Mouse (Mus musculus) brown adipose tissue, adult 24 weeks (tissue): ENCODE results near the gene Pgm2. TPM values are rescaled to one million over a fixed set of nuclear protein-coding genes. Genes with fewer than 3 reads are reported as not detected.

Experiments
- H3K27ac ChIP-seq: fragments of 200-500 bp; replicated peaks from 2 replicates; pipeline ENCODE4 v1.5.1; 2012; ENCODE audit warnings: low read depth, mild to moderate bottlenecking, low read length
- H3K4me1 ChIP-seq: fragments of 200-500 bp; 2 replicates; pipeline ENCODE4 v1.6.1; 2012; ENCODE audit warnings: low read length, mixed read lengths; ENCODE audit not compliant: control insufficient read depth, insufficient read depth, insufficient read length
- H3K4me3 ChIP-seq: fragments of 200-500 bp; 2 replicates; pipeline ENCODE4 v1.5.1; 2012; ENCODE audit warnings: low read depth, mild to moderate bottlenecking, low read length, moderate library complexity; ENCODE audit not compliant: insufficient read depth
- polyA plus RNA-seq: library from polyadenylated mRNA; stranded (reverse); fragments of >200 nt; gene quantifications from 2 replicates; pipeline ENCODE4 v1.2.4, GENCODE M21; 2012; ENCODE audit not compliant: missing spikeins, insufficient read depth, insufficient read length

Pgm2 gene
- polyA plus RNA-seq, 1 experiment = 6.3 TPM

DNA sequence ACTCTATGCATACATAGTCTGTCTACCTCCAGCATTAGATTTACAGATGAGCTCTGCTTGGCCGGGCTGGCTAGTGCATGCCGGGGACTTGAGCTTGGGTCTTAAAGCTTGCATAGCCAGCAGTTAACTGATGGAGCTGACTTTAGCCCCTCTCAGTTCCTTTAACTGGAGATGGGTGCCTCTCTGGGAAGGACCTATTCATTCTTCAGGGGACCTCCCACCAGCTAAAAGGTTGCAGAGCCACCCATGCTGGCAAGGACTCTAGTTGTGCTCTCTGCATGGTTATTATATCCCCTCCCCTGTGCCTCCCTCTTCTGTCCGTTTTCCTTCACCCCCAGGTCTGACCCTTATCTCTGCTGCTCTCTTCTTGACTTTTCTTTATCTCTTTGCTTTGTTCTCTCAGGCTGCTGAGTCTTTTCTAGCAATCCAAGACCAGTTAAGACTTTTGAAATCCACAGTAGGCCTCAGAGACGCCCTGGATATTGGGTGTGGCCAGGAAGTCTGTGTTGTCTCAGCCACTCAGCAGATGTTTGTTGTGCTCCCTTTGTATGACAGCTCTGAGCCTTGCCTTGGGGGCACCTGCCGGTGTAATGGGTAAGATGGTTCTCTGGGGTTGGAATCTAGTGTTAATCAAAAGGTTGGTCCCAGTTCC is 2.7 kb downstream of the Pgm2 start:
- Histone ChIP-seq H3K4me1 (peaks cover 6% of the 10 kb centered on the region; the same call in 1 of the 2 replicates), H3K27ac (no peak overlapping the region), H3K4me3 (no peak overlapping the region)

DNA sequence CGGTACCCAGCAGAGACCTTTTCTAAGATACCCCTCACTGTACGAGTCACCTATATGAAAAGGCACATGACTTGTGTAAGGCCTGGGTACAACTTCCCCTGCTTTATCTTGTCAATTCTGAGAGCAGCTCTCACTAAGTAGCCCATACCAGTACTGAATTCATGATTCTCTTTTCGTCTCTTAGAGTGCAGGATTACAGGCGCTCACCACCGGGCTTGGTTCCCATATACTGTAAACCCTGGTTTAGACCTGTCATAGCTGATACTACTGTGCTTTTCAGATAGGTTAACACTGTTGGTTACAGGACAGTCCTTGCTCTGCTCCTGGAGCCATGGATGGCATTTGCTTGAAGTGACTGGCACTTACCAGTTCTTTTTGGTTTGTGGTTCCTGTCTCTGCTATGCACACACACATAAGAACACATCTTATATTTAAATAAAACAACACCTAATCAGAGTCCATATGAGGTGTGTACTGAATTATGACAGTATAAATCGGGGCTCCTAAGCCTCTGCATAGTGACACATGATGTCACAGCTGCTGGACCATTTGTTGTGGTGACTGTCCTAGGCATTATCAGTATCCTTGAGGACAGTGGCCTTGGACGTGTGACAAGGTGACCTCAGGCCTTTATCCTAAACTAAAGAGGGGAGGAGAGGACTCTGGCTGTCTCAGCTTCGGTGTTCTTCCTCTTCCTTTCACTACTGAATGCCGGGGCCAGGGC is 9.4 kb downstream of the Pgm2 start:
- Histone ChIP-seq H3K27ac (no peak overlapping the region), H3K4me3 (no peak overlapping the region), H3K4me1 (no peaks in the 10 kb centered on the region)

DNA sequence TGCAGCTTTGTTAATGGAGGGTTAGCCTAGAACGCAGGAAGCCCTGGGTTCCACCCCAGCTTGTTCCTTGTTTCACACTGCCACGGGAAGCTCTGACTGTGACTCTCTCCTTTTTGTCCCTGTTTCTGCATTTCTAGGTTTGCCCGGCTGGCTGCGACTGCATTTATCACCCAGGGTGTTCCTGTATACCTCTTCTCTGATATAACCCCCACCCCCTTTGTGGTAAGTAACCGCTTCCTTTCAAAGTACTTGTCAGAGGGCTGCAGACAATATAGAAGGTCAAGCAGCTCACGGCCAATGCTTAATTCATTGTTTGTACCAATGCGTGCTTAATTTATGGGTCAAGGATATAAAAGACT is 9.9 kb downstream of the Pgm2 start:
- Histone ChIP-seq H3K27ac (no peak overlapping the region), H3K4me3 (no peak overlapping the region), H3K4me1 (no peaks in the 10 kb centered on the region)

DNA sequence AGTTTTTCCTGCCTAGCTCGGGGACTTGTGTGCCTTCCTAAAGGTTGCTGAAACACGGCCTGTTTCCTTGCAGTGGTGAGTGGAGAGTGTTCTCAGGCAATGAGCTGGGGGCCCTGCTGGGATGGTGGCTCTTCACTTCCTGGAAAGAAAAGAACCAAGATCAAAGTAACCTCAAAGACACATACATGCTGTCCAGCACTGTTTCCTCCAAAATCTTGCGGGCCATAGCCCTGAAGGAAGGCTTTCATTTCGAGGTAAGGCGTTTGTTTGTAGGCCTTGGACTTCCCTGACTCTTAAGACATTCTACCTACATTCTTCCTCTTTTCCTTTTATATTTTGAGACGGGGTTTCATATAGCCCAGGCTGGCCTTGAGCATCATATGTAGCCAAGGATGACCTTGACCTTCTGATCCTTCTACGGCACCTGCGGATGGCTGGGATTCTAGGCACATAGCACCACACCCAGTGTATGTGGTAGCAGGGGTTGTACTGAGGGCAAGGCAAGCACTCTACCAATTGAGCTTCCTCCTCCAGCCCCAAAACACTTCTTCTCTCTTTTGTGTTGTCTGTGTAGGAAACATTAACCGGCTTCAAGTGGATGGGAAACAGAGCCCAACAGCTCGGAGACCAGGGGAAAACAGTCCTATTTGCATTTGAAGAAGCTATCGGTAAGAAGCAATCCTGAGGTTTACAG is 15.0 kb downstream of the Pgm2 start:
- no peak overlapping the region for H3K4me3 ChIP-seq
- H3K27ac ChIP-seq = no peak overlapping the region
- no peaks in the 10 kb centered on the region for H3K4me1 ChIP-seq

DNA sequence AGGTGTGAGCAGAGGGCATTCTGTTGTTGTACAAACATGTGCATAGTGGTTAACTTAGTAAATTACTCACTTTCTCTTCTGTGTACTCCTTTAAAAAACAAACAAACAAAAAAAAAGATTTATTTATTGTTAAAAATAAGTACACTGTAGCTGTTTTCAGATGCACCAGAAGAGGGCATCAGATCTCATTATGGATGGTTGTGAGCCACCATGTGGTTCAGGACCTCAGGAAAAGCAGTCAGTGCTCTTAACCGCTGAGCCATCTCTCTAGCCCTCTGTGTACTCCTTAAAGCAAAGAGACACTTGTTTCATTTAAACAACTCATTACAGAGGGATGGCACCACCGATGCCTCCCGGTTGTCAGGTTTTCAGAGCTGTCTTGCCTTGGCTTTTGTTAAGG is 16.5 kb downstream of the Pgm2 start:
- Histone ChIP-seq H3K27ac (no peak overlapping the region), H3K4me3 (no peak overlapping the region), H3K4me1 (no peaks in the 10 kb centered on the region)

DNA sequence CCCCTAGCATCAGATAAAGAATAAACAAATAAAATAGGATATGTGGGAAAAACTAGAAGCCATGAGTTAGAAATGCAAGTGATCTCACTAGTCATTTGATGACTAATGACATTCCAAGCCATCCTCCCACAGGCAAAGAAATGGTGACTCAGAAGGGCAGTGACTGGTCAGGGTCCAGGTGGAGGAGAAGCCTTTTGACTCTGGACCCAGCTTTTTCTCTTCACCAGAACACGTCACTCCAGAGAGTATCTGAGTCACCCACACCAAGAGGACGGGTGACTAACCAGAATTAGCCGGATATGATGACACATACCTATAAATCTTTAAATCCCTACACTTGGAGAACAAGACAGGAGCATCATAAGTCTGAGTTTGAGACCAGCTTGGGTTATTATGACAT is 19.6 kb downstream of the Pgm2 start:
- H3K4me3 ChIP-seq = no peak overlapping the region
- no peaks in the 10 kb centered on the region for H3K4me1 ChIP-seq
- no peak overlapping the region for H3K27ac ChIP-seq

DNA sequence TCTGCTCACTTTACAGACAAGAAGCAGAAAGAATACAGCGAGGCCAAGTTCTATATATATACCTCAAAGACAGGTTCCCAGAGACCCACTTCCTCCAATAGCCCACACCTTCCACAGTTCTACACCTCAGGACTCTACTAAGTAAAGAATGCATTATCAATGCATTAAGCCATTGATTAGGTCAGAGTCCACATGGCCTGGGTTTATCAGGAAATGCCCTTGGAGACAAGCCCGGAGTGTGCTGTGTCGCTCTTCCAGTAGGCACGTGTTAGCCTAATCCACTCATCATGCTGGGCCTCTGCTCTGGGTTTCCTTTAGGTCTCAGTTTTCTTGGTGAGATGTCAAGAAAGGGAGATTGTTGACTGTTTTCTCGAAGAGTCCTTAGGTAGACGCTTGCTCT is 21.5 kb downstream of the Pgm2 start:
- no peak overlapping the region for H3K4me3 ChIP-seq
- H3K4me1 ChIP-seq = no peaks in the 10 kb centered on the region
- no peak overlapping the region for H3K27ac ChIP-seq

DNA sequence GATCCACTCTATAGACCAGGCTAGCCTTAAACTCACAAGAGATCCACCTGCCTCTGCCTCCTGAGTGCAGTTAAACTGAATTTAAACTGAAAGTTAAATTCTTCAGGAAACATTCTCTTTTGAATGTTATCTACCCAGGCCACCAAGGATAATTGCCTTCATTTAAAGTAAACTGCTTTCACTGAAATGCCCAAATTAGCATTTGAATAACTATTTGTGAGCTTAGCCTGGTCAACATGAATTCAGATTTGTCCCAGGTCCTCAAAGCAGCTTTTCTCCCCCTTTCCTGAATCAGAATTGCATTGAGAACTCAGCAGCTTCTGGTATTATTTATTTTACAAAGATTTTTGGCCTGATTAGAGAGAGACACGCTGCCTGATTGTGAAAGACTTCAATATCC is 24.4 kb downstream of the Pgm2 start:
- Histone ChIP-seq H3K4me3 (no peak overlapping the region), H3K4me1 (no peaks in the 10 kb centered on the region), H3K27ac (no peak overlapping the region)

DNA sequence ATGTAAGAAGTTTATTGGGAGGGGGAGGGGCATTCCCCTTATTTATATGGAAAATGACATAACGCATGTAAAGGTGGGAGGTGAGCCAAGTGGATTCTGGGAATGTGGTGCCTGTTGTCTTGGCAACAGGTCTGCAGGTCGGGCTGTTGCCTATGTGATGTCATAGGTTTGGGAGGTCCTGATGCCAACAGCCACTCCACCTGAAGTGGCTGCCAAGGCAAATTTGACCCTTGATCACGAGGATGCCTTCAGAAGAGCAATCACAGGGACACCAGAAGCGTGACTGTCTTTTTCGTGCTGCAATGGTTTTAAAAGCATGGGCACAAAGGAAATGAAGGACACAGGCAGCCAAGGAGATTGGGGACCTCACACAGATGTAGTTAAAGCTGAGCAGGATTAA is 33.0 kb downstream of the Pgm2 start:
- H3K27ac ChIP-seq = no peak overlapping the region
- no peak overlapping the region for H3K4me3 ChIP-seq
- H3K4me1 ChIP-seq = no peaks in the 10 kb centered on the region

DNA sequence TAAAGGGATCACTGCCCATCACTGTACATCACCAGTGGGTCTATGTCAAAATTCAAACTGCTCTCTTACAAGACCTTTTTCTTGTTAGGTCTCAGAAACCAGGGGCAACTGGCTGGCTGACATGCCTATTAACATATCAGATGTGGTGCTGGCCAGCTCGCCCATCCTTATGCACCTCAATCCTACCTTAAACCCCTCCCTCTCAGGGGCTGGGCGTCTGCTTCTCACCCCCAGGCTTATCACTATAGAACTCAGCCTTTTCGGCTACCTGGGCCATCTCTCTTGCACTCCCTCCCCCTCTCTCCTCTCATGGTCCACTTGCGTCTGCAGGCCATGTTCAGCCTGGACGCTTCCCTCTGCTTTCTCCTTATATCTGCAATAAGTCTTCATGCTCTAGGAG is 38.8 kb downstream of the Pgm2 start:
- Histone ChIP-seq H3K27ac (no peak overlapping the region), H3K4me3 (no peak overlapping the region), H3K4me1 (no peaks in the 10 kb centered on the region)

DNA sequence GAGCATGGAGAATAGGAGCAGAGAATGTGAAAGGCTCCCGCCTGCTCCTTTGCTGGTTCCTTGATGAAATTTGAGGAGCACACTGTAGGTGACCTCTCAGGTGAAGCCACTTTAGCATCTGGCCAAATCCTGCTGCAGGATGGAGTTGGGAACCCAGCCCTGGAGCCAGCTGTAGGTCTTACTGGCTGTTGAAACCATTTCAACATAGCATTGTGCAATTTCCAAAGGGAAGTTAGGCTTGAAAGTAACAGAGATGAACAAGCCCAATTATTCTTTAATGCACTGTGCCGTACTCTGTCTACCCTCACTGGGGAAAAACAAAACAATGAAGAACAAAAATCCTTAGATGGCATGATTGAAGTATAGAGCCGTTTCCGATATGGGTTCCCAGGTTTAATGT is 41.2 kb downstream of the Pgm2 start:
- H3K4me3 ChIP-seq = no peak overlapping the region
- H3K4me1 ChIP-seq = no peaks in the 10 kb centered on the region
- H3K27ac ChIP-seq = no peak overlapping the region

DNA sequence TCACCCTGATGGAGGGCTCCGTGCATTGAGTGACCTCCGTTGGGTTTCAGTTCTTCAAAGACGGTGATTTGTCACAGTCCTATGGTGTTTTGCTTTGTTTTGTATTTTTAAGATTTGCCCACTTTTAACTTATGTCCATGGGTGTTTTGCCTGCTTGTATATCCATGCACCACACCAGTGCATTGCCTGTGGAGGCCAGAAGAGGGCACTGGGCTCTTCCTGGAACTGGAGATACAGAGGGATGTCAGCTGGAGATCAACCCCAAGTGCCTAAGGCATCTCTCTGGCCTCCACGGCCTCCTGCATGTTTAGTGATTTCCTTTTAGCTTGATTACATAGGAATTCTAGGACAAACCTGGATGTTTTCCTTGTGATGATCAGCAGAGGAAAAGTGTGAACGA is 43.6 kb downstream of the Pgm2 start:
- Histone ChIP-seq H3K27ac (no peak overlapping the region), H3K4me1 (no peaks in the 10 kb centered on the region), H3K4me3 (no peak overlapping the region)

DNA sequence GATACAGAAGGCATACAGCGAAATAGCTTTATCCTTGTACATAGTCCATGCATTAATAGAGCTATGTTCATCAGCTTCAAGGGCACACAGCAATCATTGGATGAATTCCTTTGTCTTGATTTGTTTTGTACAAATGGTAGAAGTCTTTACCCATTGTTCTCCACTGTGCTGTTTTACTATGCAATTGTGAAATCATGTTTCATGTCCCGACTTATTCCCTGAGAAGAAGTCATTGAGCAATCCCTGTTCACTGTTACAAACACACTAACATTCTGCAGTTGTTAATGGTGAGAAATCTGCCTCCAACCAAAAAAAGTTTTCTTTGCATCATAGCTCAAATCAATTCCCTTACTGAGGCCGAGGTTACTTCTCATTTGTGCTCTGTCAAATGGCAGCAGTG is 47.5 kb downstream of the Pgm2 start:
- no peaks in the 10 kb centered on the region for H3K4me1 ChIP-seq
- no peak overlapping the region for H3K4me3 ChIP-seq
- H3K27ac ChIP-seq = no peak overlapping the region

DNA sequence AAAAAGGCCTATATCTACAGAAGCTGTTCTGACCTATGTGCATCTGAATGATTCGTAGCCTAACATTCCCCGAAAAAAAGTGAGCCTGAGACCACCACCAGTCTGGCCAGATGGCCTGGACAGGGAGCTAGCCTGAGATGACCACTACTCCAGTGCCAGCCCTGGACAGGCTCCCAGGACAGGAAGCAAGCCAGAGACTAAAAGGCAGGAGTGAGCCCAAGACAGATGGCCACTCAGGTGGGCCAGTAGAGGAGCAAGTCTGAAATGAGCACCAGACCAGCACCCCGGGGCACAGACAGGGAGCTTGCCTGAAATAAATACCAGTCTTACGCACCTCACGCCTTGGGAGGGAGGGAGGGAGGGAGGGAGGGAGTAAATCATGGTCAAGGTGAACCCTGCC is 51.6 kb downstream of the Pgm2 start:
- Histone ChIP-seq H3K27ac (no peak overlapping the region), H3K4me1 (no peaks in the 10 kb centered on the region), H3K4me3 (no peak overlapping the region)

DNA sequence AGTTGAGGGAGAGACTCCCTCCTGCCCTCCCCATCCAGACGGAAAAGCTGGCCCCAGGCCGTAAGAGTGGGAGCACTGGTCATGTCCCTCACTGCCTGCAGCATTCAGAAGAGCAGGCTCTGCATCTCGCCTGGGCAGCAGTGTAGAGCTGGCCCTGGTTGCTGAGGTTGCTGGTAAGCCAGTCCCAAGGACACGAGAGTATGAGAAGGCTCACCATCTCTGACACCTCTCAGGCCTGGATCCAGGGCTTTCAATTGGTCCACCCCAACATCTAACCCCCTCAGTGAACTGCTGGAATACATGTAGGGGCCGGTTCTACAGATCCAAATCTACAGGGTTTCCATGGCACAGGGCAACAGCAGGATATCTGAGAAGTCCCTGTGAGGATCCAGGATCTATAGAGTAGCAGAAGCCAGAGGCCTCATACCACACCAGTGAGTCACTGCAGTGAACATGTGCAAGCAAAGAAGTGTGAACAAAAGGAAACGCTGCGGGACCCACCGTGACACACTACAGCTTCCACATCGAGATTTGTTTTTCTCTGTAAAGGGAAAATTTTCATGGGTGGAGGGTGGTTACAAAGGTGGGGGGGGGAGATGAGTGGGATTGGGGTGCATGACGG is 53.7 kb downstream of the Pgm2 start:
- Histone ChIP-seq H3K4me3 (no peak overlapping the region), H3K27ac (no peak overlapping the region), H3K4me1 (no peaks in the 10 kb centered on the region)
